Mouse (Mus musculus): ENCODE measurements at regions not wholly inside any gene's neighbourhood (a gene's known extent, or its start where the extent isn't known, plus 50 kb on each side); places are given as distances from the start of the nearest gene placed in this dataset.

GRCm38 (mm10) chr4:82193905-82194304 lies 511.6 kb downstream of the Nfib start:
- DNase-seq (ENCODE audit: low read depth, low spot score): no peak
- Histone ChIP-seq H3K79me2 (ENCODE audit: control insufficient read depth, insufficient read depth, low read length, poor library complexity) (no peaks in the 10 kb centered on the region), H3K9me3 (replicated peaks; ENCODE audit: insufficient read depth, low read length) (no peaks in the 10 kb centered on the region), H3K4me1 (ENCODE audit: control insufficient read depth in 1 of 2, insufficient read depth in 2 of 2, low read length in 2 of 2) (no peaks in the 10 kb centered on the region), H3K27ac (ENCODE audit: control insufficient read depth, low read depth, low read length) (no peak overlapping the region), H3K4me3 (ENCODE audit: control insufficient read depth in 1 of 2, insufficient read depth in 1 of 2, low read depth in 2 of 2, low read length in 2 of 2) (no peak overlapping the region), H3K36me3 (ENCODE audit: control insufficient read depth in 1 of 2, insufficient read depth in 2 of 2, low read length in 2 of 2) (no peaks in the 10 kb centered on the region), H3K9ac (ENCODE audit: control insufficient read depth, low read depth, low read length, poor library complexity, severe bottlenecking) (no peak overlapping the region), H3K27me3 (ENCODE audit: control insufficient read depth in 1 of 2, insufficient read depth in 2 of 2, low read length in 2 of 2) (no peaks in the 10 kb centered on the region)
- TF ChIP-seq TBP (IDR thresholded peaks at IDR 0.05; ENCODE audit: low read depth, low read length): no peak
- no peak for TF ChIP-seq TCF12 (IDR thresholded peaks at IDR 0.05; ENCODE audit: low read depth, low read length)
- no peak for TF ChIP-seq SIN3A (IDR thresholded peaks at IDR 0.05; ENCODE audit: low read length)
- no peak for TF ChIP-seq TAL1 (IDR thresholded peaks at IDR 0.05; ENCODE audit: low read length)
- TF ChIP-seq CHD1 (IDR thresholded peaks at IDR 0.05; ENCODE audit: low read depth, low read length): no peak
- no peak for TF ChIP-seq MYC (IDR thresholded peaks at IDR 0.05; ENCODE audit: low read depth, low read length)
- TF ChIP-seq ZMIZ1 (IDR thresholded peaks at IDR 0.05; ENCODE audit: low read depth, low read length): no peak
- TF ChIP-seq USF1 (IDR thresholded peaks at IDR 0.05; ENCODE audit: low read depth, low read length): no peak
- no peak for TF ChIP-seq BHLHE40 (IDR thresholded peaks at IDR 0.05; ENCODE audit: borderline replicate concordance, low read depth, low read length)
- TF ChIP-seq ZNF384 (IDR thresholded peaks at IDR 0.05; ENCODE audit: low read depth, low read length): no peak
- TF ChIP-seq POLR2AphosphoS5 (IDR thresholded peaks at IDR 0.05; ENCODE audit: borderline replicate concordance, low read depth, low read length): no peak
- TF ChIP-seq E2F4 (IDR thresholded peaks at IDR 0.05; ENCODE audit: borderline replicate concordance, low read depth, low read length): no peak
- TF ChIP-seq MAX (IDR thresholded peaks at IDR 0.05; ENCODE audit: low read length): no peak
- TF ChIP-seq ELF1 (IDR thresholded peaks at IDR 0.05; ENCODE audit: low read depth, low read length): no peak
- TF ChIP-seq MAZ (IDR thresholded peaks at IDR 0.05; ENCODE audit: low read depth, low read length): no peak
- no peak for TF ChIP-seq POLR2A (IDR thresholded peaks at IDR 0.05; ENCODE audit: control insufficient read depth in 1 of 2, insufficient read depth in 1 of 2, low read depth in 1 of 2, low read length in 2 of 2, poor library complexity in 1 of 2)

GRCm38 (mm10) chr4:82186892-82187291 lies 518.7 kb downstream of the Nfib start:
- no peak for TF ChIP-seq MXI1 (IDR thresholded peaks at IDR 0.05; ENCODE audit: low read depth, low read length)
- no peak for TF ChIP-seq ZMIZ1 (IDR thresholded peaks at IDR 0.05; ENCODE audit: low read depth, low read length)
- no peak for TF ChIP-seq POLR2AphosphoS2 (IDR thresholded peaks at IDR 0.05; ENCODE audit: low read length)
- no peak for TF ChIP-seq E2F4 (IDR thresholded peaks at IDR 0.05; ENCODE audit: borderline replicate concordance, low read depth, low read length)
- TF ChIP-seq GABPA (IDR thresholded peaks at IDR 0.05; ENCODE audit: low read depth, low read length): no peak
- TF ChIP-seq RAD21 (IDR thresholded peaks at IDR 0.05; ENCODE audit: low read depth, low read length): no peak
- no peak for TF ChIP-seq RCOR1 (IDR thresholded peaks at IDR 0.05; ENCODE audit: low read depth, low read length)
- TF ChIP-seq MAX (IDR thresholded peaks at IDR 0.05; ENCODE audit: low read length): no peak
- TF ChIP-seq ELF1 (IDR thresholded peaks at IDR 0.05; ENCODE audit: low read depth, low read length): no peak
- TF ChIP-seq MAZ (IDR thresholded peaks at IDR 0.05; ENCODE audit: low read depth, low read length): no peak
- TF ChIP-seq UBTF (IDR thresholded peaks at IDR 0.05; ENCODE audit: borderline replicate concordance, insufficient read depth, low read depth, low read length): no peak
- TF ChIP-seq BHLHE40 (IDR thresholded peaks at IDR 0.05; ENCODE audit: borderline replicate concordance, low read depth, low read length): no peak
- no peak for TF ChIP-seq USF1 (IDR thresholded peaks at IDR 0.05; ENCODE audit: low read depth, low read length)
- no peaks in the 10 kb centered on the region for H3K9me3 ChIP-seq (replicated peaks; ENCODE audit: insufficient read depth, low read length)
- DNase-seq (ENCODE audit: low read depth, low spot score): no peak
- no peaks in the 10 kb centered on the region for H3K79me2 ChIP-seq (ENCODE audit: control insufficient read depth, insufficient read depth, low read length, poor library complexity)
- H3K9ac ChIP-seq (ENCODE audit: control insufficient read depth, low read depth, low read length, poor library complexity, severe bottlenecking): no peak overlapping the region
- no peaks in the 10 kb centered on the region for H3K36me3 ChIP-seq (ENCODE audit: control insufficient read depth in 1 of 2, insufficient read depth in 2 of 2, low read length in 2 of 2)
- H3K4me1 ChIP-seq (ENCODE audit: control insufficient read depth in 1 of 2, insufficient read depth in 2 of 2, low read length in 2 of 2): no peaks in the 10 kb centered on the region
- H3K4me3 ChIP-seq (ENCODE audit: control insufficient read depth in 1 of 2, insufficient read depth in 1 of 2, low read depth in 2 of 2, low read length in 2 of 2): no peak overlapping the region
- no peaks in the 10 kb centered on the region for H3K27me3 ChIP-seq (ENCODE audit: control insufficient read depth in 1 of 2, insufficient read depth in 2 of 2, low read length in 2 of 2)
- no peak overlapping the region for H3K27ac ChIP-seq (ENCODE audit: control insufficient read depth, low read depth, low read length)

All from MEL (cell line).